Mouse (Mus musculus): ENCODE results near the gene Gli2. TPM values are rescaled to one million over a fixed set of nuclear protein-coding genes. Genes with fewer than 3 reads are reported as not detected.

The Gli2 gene
- polyA plus RNA-seq, 1 experiment from 2014 or later: 15.1 TPM

- DNase-seq (no peak), ATAC-seq (ENCODE audit: insufficient read depth) (no peak)
- Histone ChIP-seq H3K9me3 (ENCODE audit: low read depth, low read length) (no peaks in the 10 kb centered on the region), H3K4me2 (no peak overlapping the region), H3K4me3 (ENCODE audit: low read depth, low read length) (no peak overlapping the region), H3K36me3 (ENCODE audit: insufficient read depth) (0 out of 2 replicates have a peak, but pooled peaks cover 3% of the 10 kb centered on the region), H3K27ac (ENCODE audit: low read depth) (no peak overlapping the region), H3K4me1 (ENCODE audit: insufficient read depth) (peaks cover 7% of the 10 kb centered on the region), H3K27me3 (ENCODE audit: insufficient read depth, low read length) (peaks cover 35% of the 10 kb centered on the region), H3K9ac (no peak overlapping the region)
- TF ChIP-seq CTCF (IDR thresholded peaks at IDR 0.05; ENCODE audit: low read depth): no peak
- 23% methylated on average over 6 of the region's 6 CpGs for WGBS
Measured at GRCm38 (mm10) chr1:118912929-118913328, 140.5 kb downstream of the Gli2 start.

- H3K9ac ChIP-seq: no peak overlapping the region
- peaks cover 26% of the 10 kb centered on the region for H3K27me3 ChIP-seq (ENCODE audit: insufficient read depth, low read length)
- H3K4me1 ChIP-seq (ENCODE audit: insufficient read depth): peaks cover 3% of the 10 kb centered on the region
- DNase-seq: no peak
- ATAC-seq (ENCODE audit: insufficient read depth): no peak
- H3K4me2 ChIP-seq: no peak overlapping the region
- H3K4me3 ChIP-seq (ENCODE audit: low read depth, low read length): no peak overlapping the region
- no peak overlapping the region for H3K27ac ChIP-seq (ENCODE audit: low read depth)
- WGBS: 50% methylated on average over 3 of the region's 3 CpGs
- TF ChIP-seq CTCF (IDR thresholded peaks at IDR 0.05; ENCODE audit: low read depth): no peak
- no peaks in the 10 kb centered on the region for H3K9me3 ChIP-seq (ENCODE audit: low read depth, low read length)
- H3K36me3 ChIP-seq (ENCODE audit: insufficient read depth): 0 out of 2 replicates have a peak, but pooled peaks cover 1% of the 10 kb centered on the region
Measured at GRCm38 (mm10) chr1:118911427-118911727, 142.0 kb downstream of the Gli2 start.

GRCm38 (mm10) chr1:118910693-118911426, 142.6 kb downstream of the Gli2 start:
- WGBS: 33% methylated on average over 13 of the region's 13 CpGs
- H3K4me1 ChIP-seq (ENCODE audit: insufficient read depth): peaks cover 3% of the 10 kb centered on the region
- H3K9me3 ChIP-seq (ENCODE audit: low read depth, low read length): no peaks in the 10 kb centered on the region
- no peak for ATAC-seq (ENCODE audit: insufficient read depth)
- DNase-seq: no peak
- H3K27me3 ChIP-seq (ENCODE audit: insufficient read depth, low read length): peaks cover 23% of the 10 kb centered on the region
- H3K36me3 ChIP-seq (ENCODE audit: insufficient read depth): no peaks in the 10 kb centered on the region
- H3K27ac ChIP-seq (ENCODE audit: low read depth): no peak overlapping the region
- no peak overlapping the region for H3K4me3 ChIP-seq (ENCODE audit: low read depth, low read length)
- TF ChIP-seq CTCF (IDR thresholded peaks at IDR 0.05; ENCODE audit: low read depth): no peak
- no peak overlapping the region for H3K9ac ChIP-seq
- no peak overlapping the region for H3K4me2 ChIP-seq

GRCm38 (mm10) chr1:118909051-118909450, 144.4 kb downstream of the Gli2 start:
- Histone ChIP-seq H3K4me1 (ENCODE audit: insufficient read depth) (peaks cover 11% of the 10 kb centered on the region), H3K36me3 (ENCODE audit: insufficient read depth) (no peaks in the 10 kb centered on the region), H3K4me3 (ENCODE audit: low read depth, low read length) (no peak overlapping the region), H3K27me3 (ENCODE audit: insufficient read depth, low read length) (peaks cover 19% of the 10 kb centered on the region), H3K27ac (ENCODE audit: low read depth) (no peak overlapping the region), H3K9ac (no peak overlapping the region), H3K4me2 (no peak overlapping the region), H3K9me3 (ENCODE audit: low read depth, low read length) (no peaks in the 10 kb centered on the region)
- whole genome bisulfite sequencing: 87% methylated on average over 3 of the region's 3 CpGs
- no peak for ATAC-seq (ENCODE audit: insufficient read depth)
- no peak for TF ChIP-seq CTCF (IDR thresholded peaks at IDR 0.05; ENCODE audit: low read depth)
- DNase-seq: no peak

GRCm38 (mm10) chr1:118907574-118907973, 145.8 kb downstream of the Gli2 start:
- no peaks in the 10 kb centered on the region for H3K9me3 ChIP-seq (ENCODE audit: low read depth, low read length)
- DNase-seq (peak; percentile 63), ATAC-seq (ENCODE audit: insufficient read depth) (0 out of 2 replicates have a peak, but pooled peaks have one; percentile 25)
- peaks cover 11% of the 10 kb centered on the region for H3K4me1 ChIP-seq (ENCODE audit: insufficient read depth)
- TF ChIP-seq CTCF (IDR thresholded peaks at IDR 0.05; ENCODE audit: low read depth): no peak
- H3K27me3 ChIP-seq (ENCODE audit: insufficient read depth, low read length): peaks cover 26% of the 10 kb centered on the region
- H3K9ac ChIP-seq: no peak overlapping the region
- H3K4me3 ChIP-seq (ENCODE audit: low read depth, low read length): no peak overlapping the region
- no peak overlapping the region for H3K4me2 ChIP-seq
- no peak overlapping the region for H3K27ac ChIP-seq (ENCODE audit: low read depth)
- 22% methylated on average over 9 of the region's 9 CpGs for WGBS
- H3K36me3 ChIP-seq (ENCODE audit: insufficient read depth): no peaks in the 10 kb centered on the region

- WGBS: 63% methylated on average over 5 of the region's 5 CpGs
- peak; percentile 48 for DNase-seq
- Histone ChIP-seq H3K4me3 (ENCODE audit: low read depth, low read length) (no peak overlapping the region), H3K27me3 (ENCODE audit: insufficient read depth, low read length) (peaks cover 14% of the 10 kb centered on the region; the same call in 1 of the 2 replicates), H3K9me3 (ENCODE audit: low read depth, low read length) (no peaks in the 10 kb centered on the region), H3K4me2 (no peak overlapping the region), H3K36me3 (ENCODE audit: insufficient read depth) (no peaks in the 10 kb centered on the region), H3K4me1 (ENCODE audit: insufficient read depth) (peaks cover 11% of the 10 kb centered on the region), H3K27ac (ENCODE audit: low read depth) (no peak overlapping the region), H3K9ac (no peak overlapping the region)
- no peak for ATAC-seq (ENCODE audit: insufficient read depth)
- TF ChIP-seq CTCF (IDR thresholded peaks at IDR 0.05; ENCODE audit: low read depth): no peak
Measured at GRCm38 (mm10) chr1:118905319-118905718, 148.1 kb downstream of the Gli2 start.

GRCm38 (mm10) chr1:118904909-118905308, 148.5 kb downstream of the Gli2 start:
- Histone ChIP-seq H3K27ac (ENCODE audit: low read depth) (no peak overlapping the region), H3K9me3 (ENCODE audit: low read depth, low read length) (no peaks in the 10 kb centered on the region), H3K4me3 (ENCODE audit: low read depth, low read length) (no peak overlapping the region), H3K27me3 (ENCODE audit: insufficient read depth, low read length) (peaks cover 14% of the 10 kb centered on the region; the same call in 1 of the 2 replicates), H3K9ac (no peak overlapping the region), H3K4me2 (no peak overlapping the region), H3K4me1 (ENCODE audit: insufficient read depth) (peaks cover 11% of the 10 kb centered on the region), H3K36me3 (ENCODE audit: insufficient read depth) (no peaks in the 10 kb centered on the region)
- ATAC-seq (ENCODE audit: insufficient read depth) (no peak), DNase-seq (no peak)
- 40% methylated on average over 9 of the region's 9 CpGs for WGBS
- TF ChIP-seq CTCF (IDR thresholded peaks at IDR 0.05; ENCODE audit: low read depth): no peak
